Mouse (Mus musculus): Measurements from ENCODE around the gene Hif3a.

Hif3a gene

GRCm38 (mm10) chr7:17024814-17025504, 37.3 kb downstream of the Hif3a start:
- no peak for DNase-seq (ENCODE audit: low spot score in 2 of 2)

GRCm38 (mm10) chr7:17024141-17024540, 38.1 kb downstream of the Hif3a start:
- DNase-seq (ENCODE audit: low spot score in 2 of 2), result no peak

- no peak for DNase-seq (ENCODE audit: low spot score in 2 of 2)
Measured at GRCm38 (mm10) chr7:17023701-17024100, 38.5 kb downstream of the Hif3a start.

GRCm38 (mm10) chr7:17022176-17022575, 40.1 kb downstream of the Hif3a start:
- no peak for DNase-seq (ENCODE audit: low spot score in 2 of 2)

GRCm38 (mm10) chr7:17019426-17020166, 42.6 kb downstream of the Hif3a start:
- no peak for DNase-seq (ENCODE audit: low spot score in 2 of 2)

GRCm38 (mm10) chr7:17017921-17018320, 44.3 kb downstream of the Hif3a start:
- no peak for DNase-seq (ENCODE audit: low spot score in 2 of 2)

GRCm38 (mm10) chr7:17017036-17017435, 45.2 kb downstream of the Hif3a start:
- DNase-seq (ENCODE audit: low spot score in 2 of 2), result peak; percentile 94 to 98

GRCm38 (mm10) chr7:17015381-17015780, 46.8 kb downstream of the Hif3a start:
- DNase-seq (ENCODE audit: low spot score in 2 of 2), result no peak

- DNase-seq (ENCODE audit: low spot score in 2 of 2), result no peak
Measured at GRCm38 (mm10) chr7:17011909-17012590, 50.2 kb downstream of the Hif3a start.

- no peak for DNase-seq (ENCODE audit: low spot score in 2 of 2)
Measured at GRCm38 (mm10) chr7:17010010-17010347, 52.2 kb downstream of the Hif3a start.

GRCm38 (mm10) chr7:17009326-17010009, 52.8 kb downstream of the Hif3a start:
- DNase-seq (ENCODE audit: low spot score in 2 of 2), result no peak

GRCm38 (mm10) chr7:17007300-17007699, 54.9 kb downstream of the Hif3a start:
- no peak for DNase-seq (ENCODE audit: low spot score in 2 of 2)

GRCm38 (mm10) chr7:17004716-17005115, 57.5 kb downstream of the Hif3a start:
- DNase-seq (ENCODE audit: low spot score in 2 of 2), result no peak

- DNase-seq (ENCODE audit: low spot score in 2 of 2), result no peak
Measured at GRCm38 (mm10) chr7:17003230-17003960, 58.8 kb downstream of the Hif3a start.

GRCm38 (mm10) chr7:17002375-17003195, 59.6 kb downstream of the Hif3a start:
- peak; percentile 82 to 86 for DNase-seq (ENCODE audit: low spot score in 2 of 2)

GRCm38 (mm10) chr7:16999650-17000049, 62.6 kb downstream of the Hif3a start:
- DNase-seq (ENCODE audit: low spot score in 2 of 2), result peak; percentile 91 to 93

GRCm38 (mm10) chr7:16999233-16999632, 63.0 kb downstream of the Hif3a start:
- no peak for DNase-seq (ENCODE audit: low spot score in 2 of 2)

- no peak for DNase-seq (ENCODE audit: low spot score in 2 of 2)
Measured at GRCm38 (mm10) chr7:16995345-16995744, 66.9 kb downstream of the Hif3a start.

- DNase-seq (ENCODE audit: low spot score in 2 of 2), result no peak
Measured at GRCm38 (mm10) chr7:16994400-16994799, 67.8 kb downstream of the Hif3a start.

GRCm38 (mm10) chr7:16993651-16994399, 68.4 kb downstream of the Hif3a start:
- no peak for DNase-seq (ENCODE audit: low spot score in 2 of 2)

Measured in frontal cortex, postnatal 36 days (tissue).